Mouse (Mus musculus) limb, embryonic 14.5 days (tissue): ENCODE results near the gene Dlg2. TPM values are rescaled to one million over a fixed set of nuclear protein-coding genes. Genes with fewer than 3 reads are reported as not detected.

Experiments used
- ATAC-seq: fragments of 200-750 bp; cut with Nextera tagmentation; 2 replicates; pipeline ENCODE4 v1.8.0; 2017; ENCODE audit warnings: low read depth, moderate number of reproducible peaks, moderate TSS enrichment; ENCODE audit not compliant: low FRiP score
- DNase-seq: peaks from one replicate; pipeline ENCODE4 v3.0.0-alpha.2; 2015; ENCODE audit warnings: low spot score
- H3K27ac ChIP-seq: fragments of 300-500 bp; sonication (generic); replicated peaks from 2 replicates; pipeline ENCODE4 v1.5.1; 2014; ENCODE audit warnings: low read depth, mild to moderate bottlenecking, low read length, moderate library complexity, mixed read lengths
- H3K27me3 ChIP-seq: fragments of 300-500 bp; sonication (generic); 2 replicates; pipeline ENCODE4 v1.6.1; 2014; ENCODE audit warnings: low read length, mixed read lengths; ENCODE audit not compliant: control insufficient read depth, insufficient read depth
- H3K36me3 ChIP-seq: fragments of 300-500 bp; sonication (generic); 2 replicates; pipeline ENCODE4 v1.6.1; 2014; ENCODE audit warnings: mild to moderate bottlenecking, low read length, moderate library complexity, mixed read lengths; ENCODE audit not compliant: control insufficient read depth, insufficient read depth
- H3K4me1 ChIP-seq: fragments of 300-500 bp; sonication (generic); 2 replicates; pipeline ENCODE4 v1.6.1; 2014; ENCODE audit warnings: antibody characterized with exemption, low read length, mixed read lengths; ENCODE audit not compliant: control insufficient read depth, insufficient read depth
- H3K4me2 ChIP-seq: fragments of 300-500 bp; sonication (generic); replicated peaks from 2 replicates; pipeline ENCODE4 v1.6.1; 2014; ENCODE audit warnings: low read depth, mild to moderate bottlenecking, low read length, moderate library complexity; ENCODE audit not compliant: severe bottlenecking
- H3K4me3 ChIP-seq: fragments of 300-500 bp; sonication (generic); replicated peaks from 2 replicates; pipeline ENCODE4 v1.5.1; 2014; ENCODE audit warnings: low read length
- H3K9ac ChIP-seq: fragments of 300-500 bp; sonication (generic); 2 replicates; pipeline ENCODE4 v1.6.1; 2014; ENCODE audit warnings: mild to moderate bottlenecking, low read depth, low read length, moderate library complexity; ENCODE audit not compliant: severe bottlenecking
- H3K9me3 ChIP-seq: fragments of 300-500 bp; sonication (generic); 2 replicates; pipeline ENCODE4 v1.6.1; 2016; ENCODE audit warnings: low read length; ENCODE audit not compliant: control insufficient read depth
- POLR2A ChIP-seq: fragments of 200-500 bp; IDR thresholded peaks from 2 replicates; pipeline ENCODE4 v1.8.0; 2012; ENCODE audit warnings: inconsistent platforms, mild to moderate bottlenecking, moderate library complexity, borderline replicate concordance; ENCODE audit not compliant: insufficient read depth, insufficient read length; ENCODE audit errors: extremely low read depth
- WGBS: fragments of 180-500 bp; shearing (Covaris S2); extraction: QIAGEN DNeasy Blood & Tissue Kit; methylation state at CpG from one replicate; pipeline ENCODE4 v1.1.7; 2014; 5-methylcytosine and 5-hydroxymethylcytosine counted together
- polyA plus RNA-seq, 2 experiments: library from polyadenylated mRNA; depleted of rRNA in 1 of 2; stranded (reverse) in 1 of 2; unstranded in 1 of 2; fragments of >200 nt; fragmentation: Nextera tagmentation in 1 of 2; extraction: Ambion mirVana in 1 of 2; gene quantifications; 2 replicates each; pipeline versions ENCODE4 v1.2.1 to v1.2.3; 2012 to 2014

The Dlg2 gene
- polyA plus RNA-seq, 2 experiments = 4.6 to 7.3 TPM

DNA sequence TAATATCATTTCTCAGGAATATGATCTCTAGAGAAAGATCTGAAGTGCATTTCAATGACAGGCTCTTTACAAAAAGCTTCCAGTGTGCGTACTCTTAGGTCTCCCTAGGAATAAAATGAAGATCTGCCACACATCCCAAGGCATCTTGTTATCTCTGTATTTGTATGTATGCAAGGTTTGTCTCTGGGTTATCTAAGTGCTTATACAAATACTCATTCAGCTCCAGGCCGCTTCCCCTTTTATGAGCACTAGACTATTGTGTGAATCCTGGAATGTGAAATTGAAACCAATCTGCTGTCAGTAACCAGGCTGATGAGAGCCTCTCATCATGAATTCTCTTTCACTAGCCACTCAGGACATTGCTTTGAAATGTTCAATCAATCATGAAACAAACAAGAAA is 534.2 kb downstream of the Dlg2 start:
- H3K4me3 ChIP-seq = no peak overlapping the region
- H3K4me1 ChIP-seq = no peaks in the 10 kb centered on the region
- no peak for ATAC-seq
- H3K9ac ChIP-seq = no peak overlapping the region
- TF ChIP-seq POLR2A = no peak
- no peak overlapping the region for H3K4me2 ChIP-seq
- no peak for DNase-seq
- no peaks in the 10 kb centered on the region for H3K27me3 ChIP-seq
- 87% methylated on average over 2 of the region's 2 CpGs for WGBS
- no peaks in the 10 kb centered on the region for H3K36me3 ChIP-seq
- no peak overlapping the region for H3K27ac ChIP-seq
- no peaks in the 10 kb centered on the region for H3K9me3 ChIP-seq

DNA sequence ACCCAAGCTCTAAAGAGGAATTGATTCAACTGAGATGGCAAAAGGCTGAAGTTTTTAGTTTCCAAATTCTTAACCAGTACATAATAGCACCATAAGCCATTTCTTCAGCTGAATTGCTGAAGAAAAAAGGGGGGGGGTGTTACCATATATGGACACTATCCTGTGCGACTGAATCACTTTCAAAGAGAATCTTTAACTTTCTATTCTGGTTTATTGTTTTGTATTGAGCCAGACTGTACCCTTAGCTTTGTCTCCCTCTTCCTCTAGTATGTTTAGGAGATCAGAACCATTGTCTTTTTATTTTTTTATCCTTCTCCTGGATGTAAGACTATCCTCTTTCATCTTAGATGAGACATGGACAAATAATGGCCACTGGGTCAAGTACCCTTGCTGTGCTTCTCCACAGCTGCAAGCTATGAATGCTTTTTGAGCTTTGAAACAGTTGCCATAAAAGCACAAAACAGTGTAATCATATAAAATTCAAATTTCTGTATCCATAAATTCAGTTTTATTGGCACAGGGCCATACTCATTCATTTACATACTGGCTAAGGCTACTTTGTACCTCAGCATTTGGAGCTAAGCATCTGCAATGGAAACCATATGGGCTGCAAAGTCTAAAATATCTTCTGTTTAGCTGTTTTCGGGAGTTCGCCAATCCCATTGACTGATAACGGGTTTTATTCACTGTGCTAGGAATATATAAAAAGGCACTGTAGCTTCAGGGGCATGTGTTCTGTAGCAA is 568.7 kb downstream of the Dlg2 start:
- no peak overlapping the region for H3K4me2 ChIP-seq
- ATAC-seq (no peak), DNase-seq (peak; percentile 47)
- TF ChIP-seq POLR2A = no peak
- no peaks in the 10 kb centered on the region for H3K36me3 ChIP-seq
- no peaks in the 10 kb centered on the region for H3K9me3 ChIP-seq
- 0 out of 2 replicates have a peak, but pooled peaks cover 3% of the 10 kb centered on the region for H3K4me1 ChIP-seq
- WGBS = 53% methylated on average over 4 of the region's 4 CpGs
- H3K4me3 ChIP-seq = no peak overlapping the region
- H3K27ac ChIP-seq = no peak overlapping the region
- H3K9ac ChIP-seq = no peak overlapping the region
- H3K27me3 ChIP-seq = no peaks in the 10 kb centered on the region

DNA sequence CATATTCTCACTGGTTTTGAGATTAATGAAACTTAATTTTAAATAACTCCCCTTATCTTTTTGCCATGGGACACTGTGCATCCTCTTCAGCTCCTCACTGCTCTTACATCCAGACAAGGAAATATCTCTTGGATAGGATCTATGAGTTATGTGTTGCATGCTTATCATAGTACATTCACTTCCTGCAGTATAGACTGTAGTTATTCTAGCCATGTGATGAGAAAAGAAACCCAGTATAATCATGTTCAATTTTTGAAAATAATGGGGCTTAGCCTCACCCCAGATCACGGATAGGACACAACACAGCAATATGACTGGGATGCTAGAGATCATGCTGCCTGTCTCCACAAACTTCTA is 569.2 kb downstream of the Dlg2 start:
- Histone ChIP-seq H3K36me3 (no peaks in the 10 kb centered on the region), H3K4me2 (no peak overlapping the region), H3K4me3 (no peak overlapping the region), H3K27ac (no peak overlapping the region), H3K9ac (no peak overlapping the region), H3K27me3 (no peaks in the 10 kb centered on the region), H3K9me3 (no peaks in the 10 kb centered on the region), H3K4me1 (0 out of 2 replicates have a peak, but pooled peaks cover 3% of the 10 kb centered on the region)
- no peak for TF ChIP-seq POLR2A
- WGBS = 96% methylated on average over 1 of the region's 1 CpGs
- DNase-seq (no peak), ATAC-seq (no peak)

DNA sequence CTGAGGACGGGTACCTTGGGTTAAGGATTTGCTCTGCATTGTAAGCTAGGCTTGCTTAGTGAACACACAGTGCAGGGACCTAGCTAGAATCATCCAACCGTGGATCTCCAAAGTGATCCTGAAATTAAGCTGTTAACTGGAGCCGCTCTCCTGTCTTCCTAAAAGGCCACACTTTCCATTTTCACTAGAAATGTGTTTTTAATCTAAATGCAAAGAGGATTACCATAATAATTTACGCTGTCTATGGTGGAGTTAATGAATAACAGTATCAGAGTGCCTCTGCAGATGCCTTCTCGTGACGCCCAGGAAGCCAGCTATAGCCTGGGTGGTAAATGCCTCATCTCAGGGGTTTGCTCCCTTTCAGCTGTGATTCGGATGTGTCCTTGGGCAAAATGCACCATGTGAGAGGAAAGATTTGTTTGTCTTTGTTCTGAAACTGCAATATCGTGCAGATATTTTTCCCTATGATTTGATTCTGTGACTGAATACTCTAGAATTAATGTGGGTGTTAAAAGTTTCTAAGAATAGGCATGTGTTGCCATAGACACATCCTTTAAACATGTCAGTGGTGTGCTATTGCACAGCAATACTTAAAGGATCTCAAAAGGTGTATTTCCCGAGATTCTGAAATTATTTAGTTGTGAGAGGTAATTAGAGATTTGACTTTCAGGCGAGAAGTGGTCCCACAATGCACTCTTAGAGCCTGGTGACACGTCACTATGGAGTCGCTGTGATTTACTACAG is 587.0 kb downstream of the Dlg2 start:
- Histone ChIP-seq H3K36me3 (no peaks in the 10 kb centered on the region), H3K9me3 (no peaks in the 10 kb centered on the region), H3K27ac (no peak overlapping the region), H3K4me3 (no peak overlapping the region), H3K9ac (no peak overlapping the region), H3K4me2 (no peak overlapping the region), H3K27me3 (no peaks in the 10 kb centered on the region), H3K4me1 (no peaks in the 10 kb centered on the region)
- no peak for TF ChIP-seq POLR2A
- 43% methylated on average over 12 of the region's 12 CpGs for WGBS
- DNase-seq (no peak), ATAC-seq (no peak)

DNA sequence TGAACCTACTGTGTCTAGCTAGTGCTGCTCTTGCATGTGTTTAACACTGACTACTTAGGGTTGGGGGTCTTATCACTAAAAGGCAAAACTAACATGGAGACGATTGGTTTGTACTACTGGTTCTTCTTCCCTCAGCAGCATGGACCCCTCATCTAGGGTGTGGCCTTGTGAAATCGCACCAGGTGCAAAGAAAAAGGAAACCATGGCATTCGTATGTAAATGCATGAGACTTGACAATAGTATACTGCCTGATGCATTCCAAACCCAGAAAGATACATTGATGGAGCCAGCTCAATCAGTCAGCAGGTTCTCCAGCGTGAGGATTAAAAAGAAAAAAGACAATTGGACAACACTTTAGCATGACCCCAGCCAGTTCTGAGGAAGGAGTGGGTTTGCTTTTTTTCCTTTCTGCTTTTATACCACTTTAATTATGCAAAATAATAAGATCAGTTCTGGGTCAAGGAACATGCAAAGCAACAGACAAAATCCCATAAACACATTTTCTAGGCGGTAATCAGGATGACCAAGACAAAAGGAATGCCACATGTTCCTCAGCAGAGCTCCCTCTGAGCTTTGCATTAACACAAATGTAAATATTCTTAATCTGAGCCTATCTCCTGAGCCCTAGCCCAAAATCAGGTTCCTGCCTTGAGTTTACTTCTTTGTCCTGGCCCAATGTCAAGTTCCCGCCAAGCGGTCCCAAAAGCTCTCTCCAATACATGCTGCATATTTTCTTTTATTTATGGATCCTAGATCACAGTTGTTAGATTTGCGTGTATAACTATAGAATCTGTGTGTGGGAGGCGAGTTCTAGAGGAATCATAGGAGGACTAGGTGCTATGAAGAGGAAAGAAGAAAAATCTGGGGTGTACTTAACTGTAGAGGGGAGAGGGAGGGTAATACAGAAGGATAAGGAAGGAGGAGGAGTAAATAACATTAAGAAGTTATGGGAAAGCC is 595.6 kb downstream of the Dlg2 start:
- H3K27me3 ChIP-seq = no peaks in the 10 kb centered on the region
- no peaks in the 10 kb centered on the region for H3K9me3 ChIP-seq
- WGBS = 77% methylated on average over 9 of the region's 9 CpGs
- no peak overlapping the region for H3K4me2 ChIP-seq
- no peaks in the 10 kb centered on the region for H3K36me3 ChIP-seq
- no peak overlapping the region for H3K27ac ChIP-seq
- H3K4me1 ChIP-seq = no peaks in the 10 kb centered on the region
- DNase-seq (no peak), ATAC-seq (no peak)
- H3K4me3 ChIP-seq = no peak overlapping the region
- no peak overlapping the region for H3K9ac ChIP-seq
- no peak for TF ChIP-seq POLR2A
